Mouse (Mus musculus) layer of hippocampus, adult 11-12 months (tissue): ENCODE data around the gene Slc25a23.
"Not testable (repeated sequence)": the region's sequence is repeated elsewhere in the genome, so short reads cannot be mapped to it uniquely, and the experiment has no call there.

Source experiments
- DNase-seq: peaks from one replicate; pipeline ENCODE4 v3.0.0; 2022; ENCODE audit warnings: low spot score

The Slc25a23 gene

GRCm38 (mm10) chr17:57070699-57071098, 11.0 kb upstream of the Slc25a23 start:
- no peak for DNase-seq

GRCm38 (mm10) chr17:57070272-57070671, 10.6 kb upstream of the Slc25a23 start:
- DNase-seq: no peak

GRCm38 (mm10) chr17:57066908-57067307, 7.2 kb upstream of the Slc25a23 start:
- DNase-seq: no peak

- no peak for DNase-seq
Measured at GRCm38 (mm10) chr17:57063031-57063430, 3.4 kb upstream of the Slc25a23 start.

GRCm38 (mm10) chr17:57062548-57062947, 2.9 kb upstream of the Slc25a23 start:
- DNase-seq: no peak

- no peak for DNase-seq
Measured at GRCm38 (mm10) chr17:57062011-57062521, 2.4 kb upstream of the Slc25a23 start.

- DNase-seq: no peak
Measured at GRCm38 (mm10) chr17:57061069-57061468, 1.4 kb upstream of the Slc25a23 start.

GRCm38 (mm10) chr17:57060231-57060801, 653 bp upstream of the Slc25a23 start:
- peak; percentile 96 for DNase-seq

- no peak for DNase-seq
Measured at GRCm38 (mm10) chr17:57058891-57059485, 675 bp downstream of the Slc25a23 start, which contains the start of gene Crb3. TSS of gene Crb3 (plus strand) at chr17:57059105.

- DNase-seq: no peak
Measured at GRCm38 (mm10) chr17:57056246-57056645, 3.4 kb downstream of the Slc25a23 start.

- not testable (repeated sequence) for DNase-seq
Measured at GRCm38 (mm10) chr17:57051679-57052078, 8.0 kb downstream of the Slc25a23 start.

- no peak for DNase-seq
Measured at GRCm38 (mm10) chr17:57048816-57049215, 10.8 kb downstream of the Slc25a23 start.

- no peak for DNase-seq
Measured at GRCm38 (mm10) chr17:57047406-57047805, 12.3 kb downstream of the Slc25a23 start.

- DNase-seq: no peak
Measured at GRCm38 (mm10) chr17:57041554-57041953, 18.1 kb downstream of the Slc25a23 start, which contains the start of gene Slc25a41. TSS of gene Slc25a41 (minus strand) at chr17:57041654.

- no peak for DNase-seq
Measured at GRCm38 (mm10) chr17:57038978-57039377, 20.7 kb downstream of the Slc25a23 start.

- DNase-seq: no peak
Measured at GRCm38 (mm10) chr17:57032854-57033253, 26.8 kb downstream of the Slc25a23 start.

GRCm38 (mm10) chr17:57031661-57032420, 27.8 kb downstream of the Slc25a23 start:
- DNase-seq: peak; percentile 100

- DNase-seq: no peak
Measured at GRCm38 (mm10) chr17:57030931-57031660, 28.6 kb downstream of the Slc25a23 start, which contains the start of gene Khsrp. TSS of gene Khsrp (minus strand) at chr17:57031522.

GRCm38 (mm10) chr17:57029691-57030090, 30.0 kb downstream of the Slc25a23 start:
- DNase-seq: no peak

GRCm38 (mm10) chr17:57027471-57027870, 32.2 kb downstream of the Slc25a23 start:
- DNase-seq: no peak

GRCm38 (mm10) chr17:57020960-57021359, 38.7 kb downstream of the Slc25a23 start:
- no peak for DNase-seq

- DNase-seq: no peak
Measured at GRCm38 (mm10) chr17:57019693-57020092, 40.0 kb downstream of the Slc25a23 start.
